Mouse (Mus musculus): Measurements from ENCODE around the gene Palm.

Gene Palm

GRCm38 (mm10) chr10:79800508-79800907, 7.1 kb downstream of the Palm start:
- peak in 1 of 2 experiments; percentile 57 for DNase-seq

GRCm38 (mm10) chr10:79801837-79802236, 8.5 kb downstream of the Palm start:
- peak; percentile 79 to 85 for DNase-seq

GRCm38 (mm10) chr10:79802331-79802971, 9.1 kb downstream of the Palm start:
- peak; percentile 83 to 89 for DNase-seq

- DNase-seq: no peak
Measured at GRCm38 (mm10) chr10:79803716-79804323, 10.4 kb downstream of the Palm start.

GRCm38 (mm10) chr10:79805636-79806035, 12.3 kb downstream of the Palm start:
- peak; percentile 57 to 75 for DNase-seq

- DNase-seq: no peak
Measured at GRCm38 (mm10) chr10:79806331-79806730, 13.0 kb downstream of the Palm start.

GRCm38 (mm10) chr10:79806972-79807371, 13.6 kb downstream of the Palm start:
- no peak for DNase-seq

GRCm38 (mm10) chr10:79807826-79808225, 14.5 kb downstream of the Palm start:
- DNase-seq: peak in 1 of 2 experiments; percentile 54

GRCm38 (mm10) chr10:79808728-79809127, 15.4 kb downstream of the Palm start:
- DNase-seq: no peak

- peak; percentile 75 to 90 for DNase-seq
Measured at GRCm38 (mm10) chr10:79811736-79812637, 18.6 kb downstream of the Palm start.

- peak; percentile 71 to 88 for DNase-seq
Measured at GRCm38 (mm10) chr10:79814271-79814842, 21.0 kb downstream of the Palm start.

GRCm38 (mm10) chr10:79815671-79816494, 22.5 kb downstream of the Palm start:
- peak; percentile 84 to 92 for DNase-seq

GRCm38 (mm10) chr10:79817111-79817510, 23.7 kb downstream of the Palm start:
- no peak for DNase-seq

- DNase-seq: no peak
Measured at GRCm38 (mm10) chr10:79818225-79818624, 24.9 kb downstream of the Palm start.

- no peak for DNase-seq
Measured at GRCm38 (mm10) chr10:79819606-79820005, 26.2 kb downstream of the Palm start.

GRCm38 (mm10) chr10:79820277-79820676, 26.9 kb downstream of the Palm start:
- DNase-seq: no peak

- DNase-seq: peak; percentile 48 to 68
Measured at GRCm38 (mm10) chr10:79820782-79821181, 27.4 kb downstream of the Palm start, which contains the start of gene Misp. Misp (plus strand) TSS chr10:79820989.

GRCm38 (mm10) chr10:79821731-79822130, 28.4 kb downstream of the Palm start:
- DNase-seq: no peak

- peak; percentile 84 to 85 for DNase-seq
Measured at GRCm38 (mm10) chr10:79822372-79822771, 29.0 kb downstream of the Palm start.

GRCm38 (mm10) chr10:79823011-79823410, 29.6 kb downstream of the Palm start:
- DNase-seq: no peak

GRCm38 (mm10) chr10:79824413-79824812, 31.0 kb downstream of the Palm start:
- DNase-seq: no peak

GRCm38 (mm10) chr10:79831583-79831982, 38.2 kb downstream of the Palm start:
- DNase-seq: no peak

Data from kidney, adult 8-10 months (tissue).